Mouse (Mus musculus) large intestine, adult 2 months (tissue): ENCODE measurements around the gene Taf11. TPM values are rescaled to one million over a fixed set of nuclear protein-coding genes. Genes with fewer than 3 reads are reported as not detected.
A peak's percentile ranks its signal among the peaks of the same experiment; 100 is the strongest.

Experiments used
- DNase-seq: peaks from one replicate; pipeline ENCODE4 v3.0.0-alpha.2; 2012; ENCODE audit warnings: low read depth, low spot score
- WGBS: fragments of 180-500 bp; shearing (Covaris S2); methylation state at CpG from one replicate; pipeline ENCODE4 v1.1.7; 2018; 5-methylcytosine and 5-hydroxymethylcytosine counted together
- polyA plus RNA-seq: library from polyadenylated mRNA; depleted of rRNA; stranded (reverse); fragments of >200 nt; gene quantifications from 2 replicates; pipeline ENCODE4 v1.2.3, GENCODE M21; 2012; rRNA removed

Gene Taf11
- polyA plus RNA-seq, 1 experiment = 8.1 TPM

- no peak for DNase-seq
- WGBS = 38% methylated on average over 11 of the region's 11 CpGs
These were observed 51.8 kb downstream of the Taf11 start for GRCm38 (mm10) chr17:27857649-27858475.

DNA sequence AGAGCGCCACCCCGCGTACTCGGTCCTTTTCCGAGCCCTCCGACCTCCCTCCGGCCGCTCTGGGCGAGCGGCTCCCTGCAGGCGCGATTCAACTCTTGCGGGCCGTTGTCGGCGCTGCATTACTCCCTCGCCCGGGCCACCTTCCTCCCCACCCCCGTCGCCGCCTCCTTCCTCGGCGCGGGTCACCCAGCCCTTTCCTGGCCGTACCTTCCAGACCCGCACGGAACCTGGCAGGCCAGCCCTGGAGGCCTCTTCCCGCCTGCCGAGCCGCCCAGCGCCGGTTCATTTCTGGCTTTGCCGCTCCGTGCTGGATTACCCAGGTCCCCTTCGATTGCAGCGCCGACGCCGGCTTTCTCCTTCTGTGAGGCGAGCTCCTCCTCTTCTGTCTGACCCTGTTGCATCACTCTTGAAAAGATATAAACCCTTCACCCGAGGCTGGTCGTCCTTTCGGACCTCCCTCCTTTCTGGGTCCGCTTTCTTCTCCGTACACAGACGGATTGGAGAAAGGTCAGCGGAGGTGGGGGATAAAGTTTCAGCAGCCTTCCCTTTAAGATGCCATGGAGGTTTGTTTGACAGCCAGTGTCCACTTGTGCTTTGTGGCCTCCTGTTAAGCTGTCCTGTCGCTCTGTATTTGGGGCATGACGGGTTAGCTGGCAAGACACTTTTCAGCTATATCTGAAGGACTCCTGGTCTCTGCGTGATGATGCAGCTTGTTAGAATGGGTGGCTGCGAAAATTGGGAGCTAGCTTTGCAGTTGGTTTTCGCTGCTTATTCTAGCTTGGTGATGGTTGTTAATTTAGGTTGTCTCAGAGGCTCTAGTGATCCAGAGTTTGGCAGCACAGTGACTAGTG, 52.6 kb downstream of the Taf11 start:
- 2% methylated on average over 52 of the region's 52 CpGs for WGBS
- peak; percentile 11 for DNase-seq

DNA sequence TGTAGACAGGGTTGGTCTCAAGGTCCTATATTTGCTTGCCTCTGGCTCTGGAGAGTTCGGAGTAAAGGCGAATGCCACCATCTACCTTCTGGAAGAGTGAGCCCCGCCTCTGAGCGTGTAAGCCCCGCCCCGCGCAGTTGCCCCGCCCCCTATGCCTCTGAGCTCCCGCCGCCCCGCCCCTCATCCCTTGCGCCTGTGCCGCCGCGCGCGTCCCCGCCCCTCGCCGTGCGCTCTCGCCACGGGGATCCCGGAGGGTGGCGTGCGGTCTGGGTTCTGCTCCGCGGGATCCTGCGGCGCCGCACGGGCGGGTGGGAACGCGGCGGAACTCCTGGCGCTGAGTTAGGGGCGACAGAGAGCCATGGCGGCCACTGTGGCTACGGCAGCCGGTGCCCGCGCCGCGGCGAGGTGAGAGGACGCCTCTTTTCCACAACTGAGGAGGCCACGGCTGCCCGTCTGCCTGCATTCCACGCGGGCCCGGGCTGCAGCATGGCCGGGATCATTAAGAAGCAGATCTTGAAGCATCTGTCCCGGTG, 53.3 kb downstream of the Taf11 start, which contains the start of gene Uhrf1bp1:
Uhrf1bp1 (plus strand) TSS at position 177 of the 533 bp plus-strand sequence.
- peak; percentile 27 for DNase-seq
- WGBS = under 1% methylated on average over 54 of the region's 54 CpGs

Other genes with a start within 250 kb of the Taf11 start
- 57.1 and 68.0 TPM in 2 replicates for gene Spdef, start 180.9 kb downstream of the Taf11 start, polyA plus RNA-seq
- gene D17Wsu92e, start 89.2 kb downstream of the Taf11 start, polyA plus RNA-seq = 78.2 and 81.5 TPM in 2 replicates
- 79.3 and 93.1 TPM in 2 replicates for gene Snrpc, start 71.7 kb downstream of the Taf11 start, polyA plus RNA-seq
- gene Uhrf1bp1, start 53.4 kb downstream of the Taf11 start, polyA plus RNA-seq = 2.2 and 3.5 TPM in 2 replicates
- 19.8 and 27.3 TPM in 2 replicates for gene Anks1, start 538 bp downstream of the Taf11 start, polyA plus RNA-seq
- gene Tcp11, start 170.8 kb upstream of the Taf11 start, polyA plus RNA-seq = 1.0 and 1.3 TPM in 2 replicates
- gene Scube3, start 232.3 kb upstream of the Taf11 start, polyA plus RNA-seq = 0.47 and 0.82 TPM in 2 replicates